Mouse (Mus musculus): ENCODE measurements at regions not wholly inside any gene's neighbourhood (a gene's known extent, or its start where the extent isn't known, plus 50 kb on each side); places are given as distances from the start of the nearest gene placed in this dataset.
A peak's percentile ranks its signal among the peaks of the same experiment; 100 is the strongest.

DNA sequence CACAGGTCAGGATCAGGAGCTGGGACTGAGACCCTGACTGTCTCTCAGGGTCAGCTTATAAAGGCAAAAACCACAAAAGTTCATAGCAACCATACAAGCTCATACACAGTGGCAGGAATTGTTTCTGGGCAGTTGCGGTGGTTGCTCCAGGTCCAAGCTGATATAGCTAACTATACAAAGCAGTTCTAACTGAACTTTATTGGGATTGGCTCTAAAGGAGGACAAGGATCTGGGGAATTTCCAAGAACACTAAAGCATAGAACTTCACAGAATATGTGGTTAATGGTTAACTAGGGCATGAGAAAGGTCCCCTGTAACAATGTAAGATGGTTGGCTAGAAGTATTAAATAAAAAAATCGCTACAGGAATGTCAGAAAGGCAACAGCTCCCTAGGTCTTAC, 748.0 kb upstream of the Crim1 start:
- no peak for DNase-seq

GRCm38 (mm10) chr17:77469678-77470077, 730.4 kb upstream of the Crim1 start:
- DNase-seq = no peak

- DNase-seq = peak; percentile 3
These were observed 729.9 kb upstream of the Crim1 start for GRCm38 (mm10) chr17:77470195-77470594.

- DNase-seq = no peak
These were observed 728.1 kb upstream of the Crim1 start for GRCm38 (mm10) chr17:77471921-77472320.

Data from embryo, embryonic 11 days (tissue).